Mouse (Mus musculus) myocyte (in vitro differentiated cells): Measurements from ENCODE around the gene Arhgap17. TPM values are rescaled to one million over a fixed set of nuclear protein-coding genes. Genes with fewer than 3 reads are reported as not detected.

Experiments
- H3K27me3 ChIP-seq: one replicate; pipeline ENCODE4 v1.6.1; 2011; ENCODE audit not compliant: control insufficient read depth, insufficient read depth, insufficient read length
- H3K36me3 ChIP-seq: one replicate; pipeline ENCODE4 v1.6.1; 2011; ENCODE audit not compliant: control insufficient read depth, insufficient read depth
- H3K4me2 ChIP-seq: one replicate; pipeline ENCODE4 v1.6.1; 2011; ENCODE audit warnings: low read depth, control low read depth
- H3K4me3 ChIP-seq: one replicate; pipeline ENCODE4 v1.5.1; 2011; ENCODE audit warnings: mild to moderate bottlenecking, control low read depth, moderate library complexity
- H3K79me2 ChIP-seq: one replicate; pipeline ENCODE4 v1.6.1; 2011; ENCODE audit not compliant: control insufficient read depth, insufficient read depth
- H3ac ChIP-seq: one replicate; pipeline ENCODE4 v1.6.1; 2011; ENCODE audit not compliant: control insufficient read depth, insufficient read length
- CEBPB ChIP-seq: IDR thresholded peaks from 2 replicates; pipeline ENCODE4 v1.6.1; 2011; ENCODE audit warnings: mild to moderate bottlenecking, moderate library complexity; ENCODE audit not compliant: poor library complexity, insufficient read depth, severe bottlenecking
- E2F4 ChIP-seq: IDR thresholded peaks from one replicate; pipeline ENCODE4 v1.6.1; 2011; ENCODE audit warnings: mild to moderate bottlenecking, control low read depth, moderate library complexity; ENCODE audit not compliant: insufficient read depth
- MAX ChIP-seq: IDR thresholded peaks from one replicate; pipeline ENCODE4 v1.6.1; 2011; ENCODE audit warnings: low read depth, mild to moderate bottlenecking, control low read depth
- MYOD1 ChIP-seq, 3 experiments: IDR thresholded peaks; one replicate each; pipeline ENCODE4 v1.6.1; 2011; ENCODE audit warnings: control low read depth in 2 of 3, low read depth in 2 of 3, mild to moderate bottlenecking in 2 of 3, moderate library complexity in 1 of 3; ENCODE audit not compliant: insufficient read length in 2 of 3, control insufficient read depth in 1 of 3
- MYOG ChIP-seq, 3 experiments: IDR thresholded peaks; one replicate each; pipeline ENCODE4 v1.6.1; 2011; ENCODE audit warnings: control low read depth in 2 of 3, low read depth in 2 of 3, mild to moderate bottlenecking in 2 of 3; ENCODE audit not compliant: insufficient read length in 2 of 3, control insufficient read depth in 1 of 3, insufficient read depth in 1 of 3
- POLR2A ChIP-seq: IDR thresholded peaks from one replicate; pipeline ENCODE4 v1.6.1; 2011; ENCODE audit warnings: low read depth, mild to moderate bottlenecking, control low read depth, moderate library complexity; ENCODE audit not compliant: insufficient read length
- POLR2AphosphoS2 ChIP-seq: IDR thresholded peaks from one replicate; pipeline ENCODE4 v1.6.1; 2011; ENCODE audit warnings: low read depth, control low read depth; ENCODE audit not compliant: insufficient read length
- REST ChIP-seq: IDR thresholded peaks from one replicate; pipeline ENCODE4 v1.6.1; 2011; ENCODE audit warnings: mild to moderate bottlenecking, control low read depth, moderate library complexity; ENCODE audit not compliant: insufficient read depth, insufficient read length
- SRF ChIP-seq: IDR thresholded peaks from one replicate; pipeline ENCODE4 v1.6.1; 2011; ENCODE audit warnings: low read depth; ENCODE audit not compliant: control insufficient read depth, insufficient read length
- TCF12 ChIP-seq: IDR thresholded peaks from one replicate; pipeline ENCODE4 v1.6.1; 2011; ENCODE audit warnings: mild to moderate bottlenecking, control low read depth; ENCODE audit not compliant: poor library complexity, insufficient read depth, severe bottlenecking
- TCF3 ChIP-seq: IDR thresholded peaks from one replicate; pipeline ENCODE4 v1.6.1; 2011; ENCODE audit warnings: low read depth, control low read depth; ENCODE audit not compliant: insufficient read length
- USF1 ChIP-seq: IDR thresholded peaks from one replicate; pipeline ENCODE4 v1.6.1; 2011; ENCODE audit warnings: low read depth, mild to moderate bottlenecking, control low read depth, moderate library complexity
- polyA plus RNA-seq: library from polyadenylated mRNA; unstranded; fragments of >200 nt; fragmentation: generic; extraction: Trizol; gene quantifications from one replicate; pipeline ENCODE4 v1.2.1, GENCODE M21; 2012; ENCODE audit warnings: missing spikeins

Gene Arhgap17
- polyA plus RNA-seq, 1 experiment, result 18.0 TPM

- Histone ChIP-seq H3K27me3 (no peaks in the 10 kb centered on the region), H3K4me3 (no peak overlapping the region), H3K79me2 (no peaks in the 10 kb centered on the region), H3K4me2 (no peak overlapping the region), H3ac (no peak overlapping the region), H3K36me3 (peaks cover 11% of the 10 kb centered on the region)
- TF ChIP-seq E2F4 (no peak), REST (no peak), POLR2AphosphoS2 (no peak), POLR2A (no peak), MYOD1 (IDR thresholded peaks at IDR 0.05; ENCODE audit: control insufficient read depth in 1 of 3, insufficient read length in 2 of 3, low read depth in 2 of 3) (no peak), USF1 (no peak), TCF3 (no peak), MAX (no peak), CEBPB (no peak), MYOG (IDR thresholded peaks at IDR 0.05; ENCODE audit: control insufficient read depth in 1 of 3, insufficient read depth in 1 of 3, insufficient read length in 2 of 3, low read depth in 2 of 3) (no peak), TCF12 (no peak)
Measured at GRCm38 (mm10) chr7:123327909-123328308, 41.8 kb downstream of the Arhgap17 start.

- no peak for TF ChIP-seq TCF3
- TF ChIP-seq USF1, result no peak
- no peak for TF ChIP-seq MAX
- TF ChIP-seq MYOD1 (IDR thresholded peaks at IDR 0.05; ENCODE audit: control insufficient read depth in 1 of 3, insufficient read length in 2 of 3, low read depth in 2 of 3), result no peak
- TF ChIP-seq MYOG (IDR thresholded peaks at IDR 0.05; ENCODE audit: control insufficient read depth in 1 of 3, insufficient read depth in 1 of 3, insufficient read length in 2 of 3, low read depth in 2 of 3), result no peak
- no peak for TF ChIP-seq CEBPB
- TF ChIP-seq POLR2A, result no peak
- TF ChIP-seq SRF, result no peak
- no peak for TF ChIP-seq E2F4
- no peak for TF ChIP-seq POLR2AphosphoS2
- TF ChIP-seq TCF12, result no peak
- no peak for TF ChIP-seq REST
- Histone ChIP-seq H3K4me2 (no peak overlapping the region), H3K79me2 (no peaks in the 10 kb centered on the region), H3K4me3 (no peak overlapping the region), H3K27me3 (no peaks in the 10 kb centered on the region), H3K36me3 (peaks cover 11% of the 10 kb centered on the region), H3ac (no peak overlapping the region)
Measured at GRCm38 (mm10) chr7:123326901-123327300, 42.8 kb downstream of the Arhgap17 start.

- Histone ChIP-seq H3K79me2 (no peaks in the 10 kb centered on the region), H3K27me3 (no peaks in the 10 kb centered on the region), H3K36me3 (peaks cover 11% of the 10 kb centered on the region), H3K4me2 (no peak overlapping the region), H3ac (no peak overlapping the region), H3K4me3 (no peak overlapping the region)
- TF ChIP-seq MYOD1 (IDR thresholded peaks at IDR 0.05; ENCODE audit: control insufficient read depth in 1 of 3, insufficient read length in 2 of 3, low read depth in 2 of 3) (no peak), MAX (no peak), USF1 (no peak), TCF12 (no peak), E2F4 (no peak), CEBPB (no peak), POLR2A (no peak), POLR2AphosphoS2 (no peak), MYOG (IDR thresholded peaks at IDR 0.05; ENCODE audit: control insufficient read depth in 1 of 3, insufficient read depth in 1 of 3, insufficient read length in 2 of 3, low read depth in 2 of 3) (no peak), SRF (no peak), REST (no peak), TCF3 (no peak)
Measured at GRCm38 (mm10) chr7:123326062-123326461, 43.7 kb downstream of the Arhgap17 start.

- Histone ChIP-seq H3ac (no peak overlapping the region), H3K79me2 (no peaks in the 10 kb centered on the region), H3K36me3 (peaks cover 13% of the 10 kb centered on the region), H3K27me3 (no peaks in the 10 kb centered on the region), H3K4me3 (no peak overlapping the region), H3K4me2 (no peak overlapping the region)
- no peak for TF ChIP-seq TCF3
- no peak for TF ChIP-seq MYOG (IDR thresholded peaks at IDR 0.05; ENCODE audit: control insufficient read depth in 1 of 3, insufficient read depth in 1 of 3, insufficient read length in 2 of 3, low read depth in 2 of 3)
- no peak for TF ChIP-seq SRF
- TF ChIP-seq CEBPB, result no peak
- no peak for TF ChIP-seq POLR2A
- TF ChIP-seq USF1, result no peak
Measured at GRCm38 (mm10) chr7:123324105-123324504, 45.6 kb downstream of the Arhgap17 start.

- no peak overlapping the region for H3ac ChIP-seq
- H3K79me2 ChIP-seq, result no peaks in the 10 kb centered on the region
- no peak overlapping the region for H3K4me2 ChIP-seq
- no peak overlapping the region for H3K4me3 ChIP-seq
- no peaks in the 10 kb centered on the region for H3K27me3 ChIP-seq
- TF ChIP-seq CEBPB, result no peak
- TF ChIP-seq USF1, result no peak
- TF ChIP-seq MYOG (IDR thresholded peaks at IDR 0.05; ENCODE audit: control insufficient read depth in 1 of 3, insufficient read depth in 1 of 3, insufficient read length in 2 of 3, low read depth in 2 of 3), result no peak
- no peak for TF ChIP-seq TCF12
- no peak for TF ChIP-seq MAX
- no peak for TF ChIP-seq TCF3
- no peak for TF ChIP-seq REST
- peaks cover 18% of the 10 kb centered on the region for H3K36me3 ChIP-seq
Measured at GRCm38 (mm10) chr7:123323388-123323787, 46.3 kb downstream of the Arhgap17 start.
